Mouse (Mus musculus): ENCODE data around the gene Nrxn2.

DNA sequence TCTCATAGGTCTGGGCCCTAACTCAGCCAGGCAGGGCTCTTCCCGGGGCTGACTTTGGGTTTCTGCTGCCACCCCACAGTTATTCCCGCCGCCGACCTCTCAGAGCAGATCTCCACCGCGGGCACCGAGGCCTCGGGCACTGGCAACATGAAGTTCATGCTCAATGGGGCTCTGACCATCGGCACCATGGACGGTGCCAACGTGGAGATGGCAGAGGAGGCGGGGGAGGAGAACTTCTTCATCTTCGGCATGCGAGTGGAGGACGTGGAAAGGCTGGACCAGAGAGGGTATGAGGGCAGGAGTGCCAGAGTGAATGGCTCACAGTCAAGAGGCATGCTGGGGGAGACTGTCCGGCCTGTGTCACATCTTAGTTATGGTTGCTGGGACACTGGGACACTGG lies 24.9 kb upstream of the Nrxn2 start:
- no peak for TF ChIP-seq CTCF (IDR thresholded peaks at IDR 0.05; ENCODE audit: low read depth)
- no peak for TF ChIP-seq EP300 (optimal IDR thresholded peaks at IDR 0.05)
